Mouse (Mus musculus) right cerebral cortex, adult 18-20 months (tissue): ENCODE measurements around the gene Pex16.
"Not testable (repeated sequence)": the region's sequence is repeated elsewhere in the genome, so short reads cannot be mapped to it uniquely, and the experiment has no call there.

ENCODE experiments used
- DNase-seq: peaks from one replicate; pipeline ENCODE4 v3.0.0; 2022; ENCODE audit warnings: mixed read lengths

Gene Pex16

DNA sequence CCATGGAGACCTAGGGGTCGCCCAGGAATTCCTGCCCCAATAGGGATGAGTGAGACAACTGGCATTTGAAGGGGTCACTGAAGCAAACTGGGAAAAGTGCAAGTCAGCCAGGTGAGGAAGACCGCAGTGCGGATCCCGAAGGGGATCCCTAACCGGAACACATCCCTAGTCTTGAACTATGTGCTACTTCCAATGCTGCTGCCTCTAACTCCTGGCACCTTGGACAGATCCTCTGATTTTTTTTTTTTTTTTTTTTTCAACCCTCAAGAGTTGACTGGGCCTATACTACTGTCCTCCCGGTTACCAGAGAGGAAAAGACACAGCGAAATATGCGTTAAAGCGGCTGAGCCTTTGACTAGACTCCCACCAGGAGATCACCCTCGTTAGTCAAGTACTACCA lies 15.2 kb downstream of the Pex16 start:
- no peak for DNase-seq

DNA sequence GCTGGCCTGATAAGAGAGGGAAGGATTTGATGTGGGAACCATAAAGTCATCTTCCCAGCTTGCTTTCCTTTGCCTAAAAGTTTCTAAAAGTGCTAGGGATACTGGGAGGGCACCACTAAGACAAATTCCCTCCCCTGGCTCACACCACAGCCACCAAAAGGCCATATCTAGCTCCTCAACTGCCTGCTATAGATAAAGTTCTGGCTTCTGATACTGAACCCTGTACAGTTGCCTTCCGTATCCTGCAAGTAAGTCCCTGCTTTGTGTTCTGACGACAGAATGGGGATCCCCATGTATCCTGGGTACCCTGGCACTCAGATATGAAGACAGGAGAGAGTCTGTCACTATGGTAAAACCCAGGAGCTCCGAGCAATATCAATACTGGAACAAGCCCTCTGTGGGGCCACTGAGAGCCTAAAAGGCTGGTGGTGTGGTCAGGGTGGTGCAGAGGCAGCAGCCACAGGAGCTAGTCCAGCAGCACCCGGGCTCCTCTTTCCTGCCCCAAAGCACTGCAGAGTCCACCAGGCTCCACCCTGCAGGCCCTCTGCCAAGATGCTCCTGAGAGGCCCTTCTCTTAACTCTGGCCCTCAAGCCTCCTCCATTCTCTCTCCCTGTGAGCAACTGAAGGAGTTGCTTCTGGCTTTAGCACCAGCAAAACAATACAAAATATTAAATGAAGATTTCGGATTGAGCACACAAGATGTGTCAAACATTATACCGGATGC lies 15.9 kb downstream of the Pex16 start:
- DNase-seq: no peak

DNA sequence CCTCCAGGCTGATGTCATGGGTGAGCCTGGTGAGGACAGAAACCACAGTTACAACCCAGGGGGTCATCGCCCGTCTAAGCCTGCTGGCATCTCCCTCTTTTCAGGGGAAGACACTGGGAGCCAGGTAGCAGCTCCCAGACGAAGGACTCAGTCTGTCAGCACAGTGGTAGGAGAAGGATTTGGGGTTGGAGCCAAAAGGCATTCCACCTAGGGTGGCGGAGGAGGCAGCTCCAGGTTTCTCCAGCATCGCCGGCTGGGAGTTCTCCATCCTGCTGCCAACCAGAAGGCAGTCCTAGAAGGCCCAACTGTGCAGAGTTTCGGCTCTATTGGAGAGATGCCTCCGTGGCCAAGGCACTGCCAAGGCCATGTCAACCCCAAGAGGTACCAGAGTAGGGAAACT lies 16.6 kb downstream of the Pex16 start:
- peak; percentile 74 for DNase-seq

DNA sequence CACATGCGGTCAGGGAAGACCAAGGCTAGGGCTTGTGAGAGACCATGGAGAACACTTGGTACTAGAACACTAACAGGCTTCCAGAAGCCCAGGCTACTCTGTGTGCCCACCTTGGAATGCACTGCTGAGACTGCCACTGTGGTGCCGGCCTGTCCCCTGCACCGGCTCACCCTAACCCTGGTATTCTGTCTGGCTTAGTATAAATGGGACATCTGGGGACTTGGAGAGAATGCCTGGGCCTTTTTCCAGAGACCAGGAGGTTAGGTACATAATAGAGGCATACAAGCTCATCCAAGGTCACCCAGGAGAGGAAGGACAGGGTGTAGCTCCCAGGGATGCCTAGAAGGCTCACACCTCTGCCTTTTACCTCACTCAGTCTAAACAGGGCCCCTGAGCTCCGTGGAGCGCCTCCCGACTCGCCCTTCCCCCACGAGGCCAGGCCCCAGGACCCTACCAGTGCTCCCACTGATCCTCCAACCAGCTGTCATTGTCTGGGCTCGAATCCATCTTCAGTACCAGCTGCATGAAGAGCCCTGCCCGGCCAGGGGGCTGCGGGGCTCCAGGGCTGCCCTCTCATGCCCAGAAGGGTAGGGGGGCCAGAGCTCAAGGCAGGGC lies 17.3 kb downstream of the Pex16 start:
- DNase-seq: no peak

DNA sequence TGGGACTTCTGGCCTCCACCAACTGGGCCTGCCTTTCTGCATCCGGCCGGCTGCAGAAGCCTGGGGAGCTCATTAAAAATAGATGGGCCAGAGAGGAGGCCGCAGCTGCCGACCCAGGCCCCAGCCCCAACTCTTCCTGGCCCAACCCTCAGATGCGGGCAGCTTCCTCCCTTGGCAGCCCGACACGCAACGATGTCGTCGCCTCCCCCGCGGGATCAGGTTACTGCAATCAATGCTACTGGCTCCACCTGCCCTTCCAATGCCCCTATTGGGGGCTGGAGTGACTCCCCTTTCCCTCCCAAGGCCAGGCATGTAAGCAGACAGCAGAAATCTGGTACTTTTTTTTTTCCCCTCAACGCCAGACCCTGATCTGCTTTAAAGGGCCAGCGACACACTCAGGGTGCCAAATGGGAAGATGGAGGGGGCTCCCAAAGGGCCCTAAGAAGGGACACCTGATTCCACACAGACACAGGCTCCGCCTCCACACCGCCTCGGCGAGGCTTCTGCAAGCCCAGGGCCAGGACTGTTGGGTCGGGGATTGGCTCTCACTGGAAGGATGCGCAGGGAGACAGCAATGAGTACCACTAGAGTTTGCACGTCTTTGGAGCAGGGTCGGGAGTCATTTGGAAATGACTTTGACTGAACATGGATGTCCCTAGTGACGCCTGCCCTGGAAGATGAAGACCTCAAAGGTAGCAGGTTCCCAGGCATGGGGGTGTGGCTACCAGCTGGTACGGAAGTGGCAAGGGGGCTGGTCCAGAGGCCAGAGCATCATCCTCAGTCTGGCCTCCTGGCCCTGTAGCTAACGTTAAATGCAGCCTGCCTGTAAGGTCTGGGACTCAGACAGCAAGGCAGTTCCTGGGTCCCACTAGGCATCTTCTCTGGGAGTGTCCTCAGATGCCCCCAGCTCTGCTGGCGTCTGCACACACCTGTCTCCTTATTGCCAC lies 18.1 kb downstream of the Pex16 start:
- no peak for DNase-seq

DNA sequence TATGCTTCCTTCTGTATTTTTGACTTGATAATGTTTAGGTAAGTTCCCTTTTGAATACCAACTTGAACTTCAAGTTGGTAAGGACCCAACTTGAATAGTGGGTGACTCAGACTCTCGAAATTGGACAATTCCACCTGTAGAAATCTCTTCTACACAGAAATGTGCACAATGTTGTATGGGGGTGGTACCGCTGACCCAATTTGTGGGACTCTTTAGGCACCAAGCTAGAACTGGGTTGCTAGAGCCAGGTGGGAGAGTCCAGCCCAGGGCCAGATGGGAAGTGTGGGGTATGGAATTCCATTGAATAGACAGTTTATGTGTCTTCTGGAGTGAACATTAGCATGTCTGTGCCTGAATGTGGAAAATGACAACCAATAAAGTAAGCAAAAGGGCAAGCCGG lies 21.1 kb downstream of the Pex16 start:
- no peak for DNase-seq

DNA sequence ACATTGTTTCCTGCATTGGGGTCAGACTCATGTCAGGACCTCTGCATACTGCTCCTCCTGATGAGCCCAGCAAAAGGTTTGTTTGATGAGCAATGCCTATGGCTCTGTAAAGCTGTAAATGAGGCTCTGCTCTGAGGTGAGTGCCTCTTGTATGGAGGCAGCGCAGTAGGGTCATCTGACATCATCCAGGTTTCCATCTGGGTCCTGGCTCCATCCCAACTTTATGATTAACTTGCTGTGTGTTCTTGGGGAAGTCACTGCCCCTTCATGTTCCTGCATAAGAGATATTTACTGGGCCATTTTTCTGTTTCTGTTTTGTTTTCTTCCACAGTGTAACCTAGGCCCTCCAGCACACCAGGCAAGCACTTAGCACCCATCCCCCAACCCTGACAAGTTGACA lies 23.0 kb downstream of the Pex16 start:
- no peak for DNase-seq

DNA sequence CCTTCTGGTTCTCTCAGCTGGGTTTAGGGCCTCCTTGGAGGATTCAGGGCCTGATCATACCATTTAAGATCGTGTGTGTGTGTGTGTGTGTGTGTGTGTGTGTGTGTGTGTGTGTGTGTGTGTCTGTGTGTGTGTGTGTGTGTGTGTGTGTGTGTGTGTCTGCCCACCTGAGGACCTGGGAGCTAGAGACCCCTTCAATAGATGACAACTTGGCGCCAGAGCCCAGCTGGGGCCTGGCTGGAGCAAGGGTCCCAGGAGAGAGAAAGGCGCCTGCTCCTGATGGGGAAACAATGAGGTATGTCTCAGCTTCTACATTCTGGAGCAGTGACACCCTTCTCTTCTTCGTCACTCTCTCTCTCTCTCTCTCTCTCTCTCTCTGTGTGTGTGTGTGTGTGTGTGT lies 25.4 kb downstream of the Pex16 start:
- DNase-seq: not testable (repeated sequence)

DNA sequence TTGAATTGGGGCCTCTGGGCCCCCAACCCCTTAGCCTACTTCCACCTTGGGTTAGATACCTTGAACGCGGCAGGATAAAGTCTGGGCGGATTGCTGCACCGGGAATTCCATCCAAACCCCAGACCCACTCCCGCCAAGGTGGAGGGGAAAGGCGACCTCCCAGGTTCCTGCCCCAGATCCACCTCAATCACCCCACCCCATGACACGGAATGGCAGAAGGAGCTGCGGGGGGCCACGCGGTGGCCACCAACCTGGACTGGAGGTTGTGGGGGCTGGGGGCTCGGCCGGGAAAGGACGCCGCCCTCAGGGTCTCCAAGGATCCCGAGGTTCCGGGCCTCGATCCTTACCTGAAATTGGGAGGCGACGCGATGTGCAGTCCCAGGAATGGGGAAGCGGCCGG lies 26.2 kb downstream of the Pex16 start:
- no peak for DNase-seq

DNA sequence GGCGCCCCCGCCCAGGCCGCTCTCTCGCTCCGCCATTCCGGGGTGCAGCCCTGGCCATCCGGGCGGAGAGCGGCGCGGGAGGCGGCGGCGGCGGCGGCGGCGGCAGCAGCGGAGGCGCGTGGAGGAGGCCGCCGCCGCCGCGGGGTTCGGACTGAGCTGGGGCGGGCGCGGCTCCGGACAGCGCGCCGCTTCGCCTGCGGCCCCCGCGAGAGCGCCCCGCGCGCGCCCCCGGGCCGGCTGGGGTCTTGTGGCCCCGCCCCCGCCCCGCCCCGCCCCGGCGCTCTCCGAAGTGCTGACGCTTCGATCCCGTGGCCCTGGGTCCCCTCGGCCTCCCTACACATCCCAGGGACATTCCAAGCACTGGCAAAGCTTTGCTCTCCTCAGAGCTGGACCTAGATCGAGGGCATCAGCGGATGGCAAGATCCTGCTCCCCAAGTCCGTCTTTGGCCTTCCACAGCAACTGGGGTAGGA lies 26.6 kb downstream of the Pex16 start, which contains the start of gene Mapk8ip1:
Mapk8ip1 (minus strand) TSS at position 173 of the 471 bp plus-strand sequence.
- DNase-seq: no peak

DNA sequence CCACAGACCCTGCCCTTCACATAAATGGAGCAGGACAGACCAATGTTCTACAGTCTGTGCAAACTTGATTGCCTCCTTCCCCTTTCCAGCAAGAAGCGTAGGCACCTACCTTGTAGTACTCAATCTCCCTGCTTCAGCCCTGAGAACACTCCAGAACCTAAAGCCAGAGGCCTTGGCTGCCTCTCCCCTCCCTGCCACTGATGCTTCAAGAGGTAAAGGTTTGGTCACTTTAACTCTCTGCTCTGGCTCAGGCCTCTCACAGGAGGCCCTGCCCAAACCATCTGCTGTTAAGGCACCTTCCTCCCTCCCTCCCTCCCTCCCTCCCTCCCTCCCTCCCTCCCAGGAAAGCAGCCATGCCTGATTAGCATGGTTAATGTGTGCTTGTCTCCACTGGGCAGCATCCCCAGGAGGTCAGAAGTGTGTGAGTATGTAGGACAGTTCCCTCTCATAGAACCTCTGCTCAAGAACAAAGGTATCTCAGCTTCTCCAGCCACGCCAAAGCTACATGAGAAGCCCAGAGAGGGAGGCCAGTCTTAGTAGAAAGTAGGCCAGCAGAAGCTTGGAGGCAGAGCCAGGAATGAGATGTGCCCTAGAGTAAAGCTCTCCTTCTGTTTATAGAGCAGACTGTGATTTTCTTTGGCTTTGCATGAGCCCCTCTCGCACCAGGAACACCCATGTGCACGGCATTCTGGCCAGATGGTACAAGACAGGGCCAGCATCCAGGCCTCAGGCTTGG lies 28.3 kb downstream of the Pex16 start:
- no peak for DNase-seq

DNA sequence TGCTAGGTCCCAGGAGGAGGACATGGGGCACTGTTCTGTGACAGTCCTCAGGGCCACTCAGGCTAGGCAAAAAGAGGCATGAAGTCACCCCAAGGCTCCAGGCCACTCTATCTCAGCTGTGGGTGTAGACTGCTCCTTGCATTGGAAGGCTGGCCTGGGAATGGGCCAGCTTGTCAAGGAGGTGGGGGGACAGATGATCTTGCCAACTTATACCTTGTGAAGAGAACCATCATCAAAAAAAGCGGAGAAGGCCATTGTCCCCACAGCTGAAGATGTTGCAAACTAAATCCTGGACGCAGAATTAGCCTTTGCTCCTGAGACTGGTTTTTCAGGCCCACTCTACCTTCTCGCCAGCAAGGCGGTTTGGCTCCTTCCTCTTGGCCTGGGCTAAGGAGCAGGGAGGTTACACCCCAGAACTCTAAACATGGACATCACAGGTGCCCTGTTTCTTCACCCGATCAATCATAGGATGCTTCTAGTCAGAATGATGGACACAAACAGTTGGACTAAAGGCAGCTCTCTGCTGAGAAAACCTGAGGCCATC lies 29.4 kb downstream of the Pex16 start:
- no peak for DNase-seq

DNA sequence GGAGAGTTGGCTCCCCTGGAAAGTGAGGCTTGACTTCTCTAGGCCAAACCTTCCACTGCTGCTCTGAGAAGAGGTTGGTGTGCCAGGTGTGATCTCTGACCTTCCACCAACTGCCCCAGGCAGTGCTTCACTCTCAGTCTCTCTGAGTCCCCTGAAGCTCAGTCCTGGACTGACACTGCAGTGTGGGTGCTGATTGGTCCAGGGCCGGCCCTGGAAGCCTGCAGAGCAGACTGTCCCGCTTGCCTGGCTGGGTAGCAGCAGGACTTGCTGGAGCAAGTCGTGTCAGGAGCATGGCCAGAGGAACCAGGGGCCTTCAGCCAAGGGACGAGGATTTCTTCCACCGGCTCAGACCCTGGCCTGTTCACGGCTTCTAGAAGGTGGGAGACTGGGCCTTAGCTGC lies 30.3 kb downstream of the Pex16 start:
- no peak for DNase-seq

DNA sequence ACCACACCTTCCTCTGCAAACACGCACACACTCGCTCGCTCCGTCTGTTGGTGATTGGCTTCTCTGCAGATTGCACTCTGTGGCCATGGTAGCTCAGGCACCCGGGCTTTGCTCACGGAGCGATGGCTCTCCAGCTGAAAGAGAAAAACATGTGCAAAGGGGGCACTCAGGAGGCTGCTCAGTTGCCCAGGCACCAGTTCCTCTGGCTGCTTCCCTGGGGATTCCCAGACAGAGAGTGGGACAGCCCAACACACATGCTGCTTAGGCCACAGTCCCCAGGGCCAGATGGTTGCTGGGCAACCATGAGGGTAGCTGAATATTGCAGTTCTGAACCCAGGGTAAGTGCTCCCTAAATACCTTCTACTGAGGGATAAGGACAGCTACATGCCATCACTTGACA lies 31.2 kb downstream of the Pex16 start:
- no peak for DNase-seq

DNA sequence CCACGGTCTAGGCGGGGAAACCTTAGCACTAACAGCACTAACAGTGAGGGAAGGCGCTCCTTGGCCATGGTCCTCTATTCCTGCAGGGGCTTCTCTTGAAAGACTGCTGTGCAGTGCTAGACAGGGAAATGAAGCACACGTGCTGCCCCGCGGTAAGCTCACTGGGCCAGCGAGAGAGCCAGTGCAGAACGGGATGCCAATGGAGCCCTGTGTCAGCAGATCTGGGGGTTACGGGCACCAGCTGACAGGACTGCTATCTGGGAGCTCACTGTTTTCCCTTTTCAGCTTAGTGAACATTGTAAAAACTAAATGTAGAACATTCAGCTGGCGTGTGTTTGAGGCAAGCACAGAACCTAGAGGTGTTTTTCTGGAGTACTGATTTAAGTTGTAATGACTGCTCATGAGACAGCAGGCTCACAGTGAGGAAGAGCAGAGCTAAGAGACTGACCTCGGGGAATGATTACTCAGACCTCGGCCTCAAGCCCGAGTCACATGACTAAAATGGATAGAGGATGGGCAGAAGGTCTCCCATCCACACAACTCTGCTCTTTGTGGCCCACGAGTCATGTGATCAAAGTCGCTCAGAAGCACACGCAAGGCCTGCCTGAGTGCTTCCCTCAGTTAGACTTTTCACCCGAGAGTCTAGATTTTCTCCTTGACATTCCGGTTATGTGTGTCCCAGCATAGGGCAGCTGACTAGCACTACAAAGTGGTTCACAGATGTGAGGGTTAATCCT lies 34.0 kb downstream of the Pex16 start:
- DNase-seq: no peak

DNA sequence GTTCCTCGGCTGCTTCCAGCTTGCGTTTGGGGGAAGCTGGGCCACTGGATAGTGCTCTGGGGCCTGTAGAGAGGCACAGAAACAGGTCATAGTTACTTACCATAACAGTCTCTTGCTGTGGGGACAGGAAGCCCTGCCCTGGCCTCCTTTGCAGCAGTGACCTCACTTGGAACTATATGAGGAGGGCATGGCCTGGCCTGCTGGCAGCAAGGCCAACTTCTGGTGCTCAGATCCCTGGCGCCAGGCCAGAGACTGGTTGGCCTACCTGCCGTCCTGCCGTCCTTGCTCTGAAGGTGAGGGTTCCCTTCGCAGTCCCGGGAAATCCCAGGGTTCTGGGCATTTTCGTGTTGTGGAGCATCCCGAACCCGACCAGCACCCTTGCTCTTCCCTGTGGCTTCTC lies 37.2 kb downstream of the Pex16 start:
- DNase-seq: no peak

DNA sequence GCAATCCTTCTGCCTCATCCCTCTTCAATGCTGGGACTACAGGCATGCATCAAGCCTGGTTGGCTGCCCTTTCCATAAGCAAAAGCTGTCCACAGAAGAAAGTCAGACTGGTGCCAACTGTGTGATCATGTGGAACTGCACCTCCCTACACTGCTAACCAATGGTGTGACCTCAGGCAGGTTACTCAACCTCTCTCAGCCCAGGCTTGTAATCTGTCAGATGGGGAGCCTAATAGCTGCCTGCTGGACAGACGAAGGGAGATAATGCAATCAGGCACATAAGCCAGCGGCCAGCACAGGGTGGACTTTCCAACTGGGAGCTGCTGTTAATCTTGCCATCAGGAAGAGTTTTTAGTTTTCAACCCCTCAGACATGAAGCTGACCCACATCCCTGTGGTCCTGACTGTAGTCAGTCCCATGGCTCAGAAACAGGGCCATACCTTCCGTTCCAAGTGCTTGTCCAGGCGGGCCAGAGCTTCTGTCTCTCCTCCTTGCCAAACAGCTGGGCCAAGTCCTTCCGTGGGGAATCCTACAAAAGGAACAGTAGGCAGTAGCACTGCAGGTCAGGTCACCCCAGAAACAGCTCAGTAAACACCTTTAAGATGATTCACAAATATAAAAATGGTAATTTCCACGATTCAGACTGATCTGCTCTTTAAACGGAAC lies 47.4 kb downstream of the Pex16 start:
- no peak for DNase-seq

DNA sequence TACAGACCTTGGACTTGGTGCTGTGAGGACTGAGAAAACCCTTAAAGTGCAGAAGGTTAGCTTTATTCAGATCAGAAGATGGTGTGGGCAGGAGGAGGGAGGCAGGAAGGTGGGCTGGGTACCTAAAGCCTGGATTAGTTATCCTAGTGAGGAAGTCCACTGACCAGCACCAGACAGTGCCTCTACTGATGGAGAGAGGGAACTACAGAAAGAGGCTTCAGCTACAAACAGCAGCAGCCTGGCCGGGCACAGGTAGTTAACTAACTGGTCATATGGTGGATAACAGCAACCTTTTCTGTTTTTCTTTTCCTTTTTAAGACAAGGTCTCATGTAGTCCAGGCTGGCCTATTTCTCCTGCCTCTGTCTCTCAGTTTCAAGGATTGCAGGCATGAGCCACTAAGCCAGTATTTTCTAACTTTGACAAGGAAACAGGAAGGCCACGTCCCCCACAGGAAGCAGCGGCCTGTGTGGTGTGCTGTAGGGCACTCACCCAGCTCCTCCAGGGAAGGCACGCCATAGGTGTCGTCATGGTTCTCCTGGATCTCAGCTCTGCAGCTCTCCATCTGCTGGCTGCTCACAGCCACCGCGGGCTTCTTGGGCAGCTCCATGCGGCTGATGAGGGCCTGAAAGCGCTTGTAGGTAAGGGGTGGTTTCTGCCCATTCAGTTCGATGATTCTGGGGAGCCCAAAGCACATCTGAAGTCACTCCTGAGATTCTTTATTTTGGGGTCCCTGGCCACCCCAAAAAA lies 48.1 kb downstream of the Pex16 start:
- DNase-seq: no peak

DNA sequence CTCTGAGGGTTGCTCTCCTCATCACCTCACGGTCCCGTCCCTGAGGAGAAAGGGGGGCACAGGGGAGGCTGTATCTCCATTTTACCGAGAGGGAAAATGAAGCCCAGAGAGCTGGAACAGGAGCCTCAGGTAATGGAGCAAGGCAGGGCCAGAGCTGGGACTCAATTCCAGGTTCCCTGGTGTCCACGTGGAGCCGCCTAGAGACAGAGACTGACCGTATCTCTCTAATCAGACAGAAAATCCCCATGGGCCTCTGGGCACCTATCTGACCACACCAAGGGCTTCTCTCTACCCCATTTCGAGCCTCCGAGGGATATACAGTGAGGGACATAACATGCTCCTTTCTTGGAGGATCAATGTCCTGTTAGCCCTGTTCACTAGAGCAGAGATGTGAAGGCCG lies 48.7 kb downstream of the Pex16 start:
- DNase-seq: no peak

DNA sequence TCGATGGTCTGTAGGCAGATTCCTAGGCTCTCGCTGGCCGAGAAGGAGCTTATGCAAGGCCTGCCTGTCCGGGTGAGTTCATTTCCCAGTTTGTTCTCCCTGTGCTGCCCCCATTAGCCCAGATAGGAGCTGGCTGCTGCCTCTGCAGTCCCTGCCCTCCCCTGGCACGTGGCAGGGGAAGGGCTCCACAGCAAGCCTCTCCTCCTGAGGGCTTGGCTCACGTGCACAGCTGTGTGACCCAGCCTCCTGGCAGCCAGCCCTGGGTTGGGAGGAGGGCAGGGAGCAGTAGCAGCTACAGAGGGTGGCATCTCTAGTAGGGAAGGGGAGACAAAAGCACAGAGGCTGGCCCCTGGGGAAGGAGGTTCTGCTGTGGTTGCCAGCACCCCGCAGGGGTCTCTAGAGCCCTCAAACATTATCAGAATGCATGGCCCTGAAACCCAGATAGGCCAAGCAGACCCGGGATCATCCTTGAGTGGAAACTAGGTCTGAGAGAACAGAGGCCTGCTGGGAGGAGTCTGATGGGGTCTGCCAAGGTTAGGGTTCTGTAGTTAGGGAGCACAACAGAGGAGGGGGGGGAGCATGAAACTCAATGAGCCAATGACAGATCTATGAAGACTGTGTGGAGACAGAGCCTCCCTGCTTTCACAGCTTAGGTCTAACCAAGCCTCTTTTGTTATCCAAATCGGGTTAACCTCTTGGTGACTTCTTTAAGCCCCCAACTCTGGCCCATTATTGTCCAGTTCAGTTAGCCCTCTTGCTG lies 49.4 kb downstream of the Pex16 start:
- DNase-seq: peak; percentile 92
